Mouse (Mus musculus): ENCODE measurements around the gene Wnt2. TPM values are rescaled to one million over a fixed set of nuclear protein-coding genes. Genes with fewer than 3 reads are reported as not detected.

Gene Wnt2
- polyA plus RNA-seq, 1 experiment from 2014 or later, result 1.7 TPM

- H3K27me3 ChIP-seq, result no peaks in the 10 kb centered on the region
- H3K36me3 ChIP-seq, result no peaks in the 10 kb centered on the region
- no peak overlapping the region for H3K4me2 ChIP-seq
- DNase-seq (no peak), ATAC-seq (ENCODE audit: low read depth) (no peak)
- H3K9ac ChIP-seq, result no peak overlapping the region
- H3K27ac ChIP-seq, result no peak overlapping the region
- H3K9me3 ChIP-seq (replicated peaks), result no peaks in the 10 kb centered on the region
- no peak overlapping the region for H3K4me3 ChIP-seq (replicated peaks)
- 43% methylated on average over 1 of the region's 1 CpGs for WGBS (ENCODE audit: insufficient replicate concordance)
- H3K4me1 ChIP-seq (replicated peaks), result no peaks in the 10 kb centered on the region
These were observed 53.2 kb downstream of the Wnt2 start for GRCm38 (mm10) chr6:17977165-17977564.

GRCm38 (mm10) chr6:17974416-17974815 lies 56.0 kb downstream of the Wnt2 start:
- Histone ChIP-seq H3K4me3 (replicated peaks) (no peak overlapping the region), H3K9me3 (replicated peaks) (no peaks in the 10 kb centered on the region), H3K9ac (no peak overlapping the region), H3K27me3 (no peaks in the 10 kb centered on the region), H3K4me2 (no peak overlapping the region), H3K36me3 (no peaks in the 10 kb centered on the region), H3K4me1 (replicated peaks) (no peaks in the 10 kb centered on the region), H3K27ac (no peak overlapping the region)
- DNase-seq (no peak), ATAC-seq (ENCODE audit: low read depth) (no peak)
- WGBS (ENCODE audit: insufficient replicate concordance), result 79% methylated on average over 3 of the region's 3 CpGs

GRCm38 (mm10) chr6:17971393-17971792 lies 59.0 kb downstream of the Wnt2 start:
- Histone ChIP-seq H3K36me3 (no peaks in the 10 kb centered on the region), H3K9me3 (replicated peaks) (no peaks in the 10 kb centered on the region), H3K27ac (no peak overlapping the region), H3K27me3 (no peaks in the 10 kb centered on the region), H3K4me1 (replicated peaks) (no peaks in the 10 kb centered on the region), H3K9ac (no peak overlapping the region), H3K4me3 (replicated peaks) (no peak overlapping the region), H3K4me2 (no peak overlapping the region)
- DNase-seq, result no peak
- no peak for ATAC-seq (ENCODE audit: low read depth)

- no peak for DNase-seq
- H3K9ac ChIP-seq, result no peak overlapping the region
- H3K4me1 ChIP-seq (replicated peaks), result no peaks in the 10 kb centered on the region
- no peak overlapping the region for H3K4me2 ChIP-seq
- H3K9me3 ChIP-seq (replicated peaks), result no peaks in the 10 kb centered on the region
- ATAC-seq (ENCODE audit: low read depth), result no peak
- WGBS (ENCODE audit: insufficient replicate concordance), result 9% methylated on average over 1 of the region's 1 CpGs
- H3K27me3 ChIP-seq, result no peaks in the 10 kb centered on the region
- no peaks in the 10 kb centered on the region for H3K36me3 ChIP-seq
- H3K4me3 ChIP-seq (replicated peaks), result no peak overlapping the region
- H3K27ac ChIP-seq, result no peak overlapping the region
These were observed 60.6 kb downstream of the Wnt2 start for GRCm38 (mm10) chr6:17969815-17970214.

- ATAC-seq (ENCODE audit: low read depth) (no peak), DNase-seq (no peak)
- 47% methylated on average over 1 of the region's 1 CpGs for WGBS (ENCODE audit: insufficient replicate concordance)
- no peaks in the 10 kb centered on the region for H3K9me3 ChIP-seq (replicated peaks)
- no peak overlapping the region for H3K4me3 ChIP-seq (replicated peaks)
- no peak overlapping the region for H3K27ac ChIP-seq
- no peak overlapping the region for H3K4me2 ChIP-seq
- H3K27me3 ChIP-seq, result no peaks in the 10 kb centered on the region
- H3K36me3 ChIP-seq, result no peaks in the 10 kb centered on the region
- H3K4me1 ChIP-seq (replicated peaks), result no peaks in the 10 kb centered on the region
- no peak overlapping the region for H3K9ac ChIP-seq
These were observed 61.8 kb downstream of the Wnt2 start for GRCm38 (mm10) chr6:17968467-17969144.

- H3K9me3 ChIP-seq (replicated peaks), result no peaks in the 10 kb centered on the region
- DNase-seq (no peak), ATAC-seq (ENCODE audit: low read depth) (no peak)
- no peaks in the 10 kb centered on the region for H3K27me3 ChIP-seq
- no peak overlapping the region for H3K9ac ChIP-seq
- no peak overlapping the region for H3K27ac ChIP-seq
- no peaks in the 10 kb centered on the region for H3K36me3 ChIP-seq
- H3K4me2 ChIP-seq, result no peak overlapping the region
- 69% methylated on average over 3 of the region's 3 CpGs for WGBS (ENCODE audit: insufficient replicate concordance)
- no peaks in the 10 kb centered on the region for H3K4me1 ChIP-seq (replicated peaks)
- H3K4me3 ChIP-seq (replicated peaks), result no peak overlapping the region
These were observed 66.9 kb downstream of the Wnt2 start for GRCm38 (mm10) chr6:17963455-17963854.

- DNase-seq, result no peak
- Histone ChIP-seq H3K4me1 (replicated peaks) (peaks cover 9% of the 10 kb centered on the region), H3K4me3 (replicated peaks) (no peak overlapping the region), H3K4me2 (no peak overlapping the region), H3K36me3 (no peaks in the 10 kb centered on the region), H3K9me3 (replicated peaks) (no peaks in the 10 kb centered on the region), H3K27me3 (no peaks in the 10 kb centered on the region), H3K27ac (no peak overlapping the region), H3K9ac (no peak overlapping the region)
- no peak for ATAC-seq (ENCODE audit: low read depth)
- 70% methylated on average over 8 of the region's 8 CpGs for WGBS (ENCODE audit: insufficient replicate concordance)
These were observed 78.6 kb downstream of the Wnt2 start for GRCm38 (mm10) chr6:17951779-17952178.

- Histone ChIP-seq H3K4me3 (replicated peaks) (no peak overlapping the region), H3K9ac (no peak overlapping the region), H3K36me3 (no peaks in the 10 kb centered on the region), H3K27ac (no peak overlapping the region), H3K4me2 (no peak overlapping the region), H3K9me3 (replicated peaks) (no peaks in the 10 kb centered on the region), H3K4me1 (replicated peaks) (peaks cover 9% of the 10 kb centered on the region), H3K27me3 (no peaks in the 10 kb centered on the region)
- no peak for DNase-seq
- WGBS (ENCODE audit: insufficient replicate concordance), result 63% methylated on average over 5 of the region's 5 CpGs
- ATAC-seq (ENCODE audit: low read depth), result no peak
These were observed 81.3 kb downstream of the Wnt2 start for GRCm38 (mm10) chr6:17949103-17949502.

GRCm38 (mm10) chr6:17947130-17947831 lies 83.1 kb downstream of the Wnt2 start:
- DNase-seq, result no peak
- Histone ChIP-seq H3K27me3 (no peaks in the 10 kb centered on the region), H3K9me3 (replicated peaks) (no peaks in the 10 kb centered on the region), H3K4me1 (replicated peaks) (peaks cover 13% of the 10 kb centered on the region), H3K4me3 (replicated peaks) (no peak overlapping the region), H3K36me3 (no peaks in the 10 kb centered on the region), H3K27ac (no peak overlapping the region), H3K4me2 (no peak overlapping the region), H3K9ac (no peak overlapping the region)
- WGBS (ENCODE audit: insufficient replicate concordance), result 17% methylated on average over 11 of the region's 11 CpGs
- peak; percentile 39; the same call in 1 of the 2 replicates for ATAC-seq (ENCODE audit: low read depth)

- Histone ChIP-seq H3K36me3 (no peaks in the 10 kb centered on the region), H3K9ac (no peak overlapping the region), H3K27me3 (no peaks in the 10 kb centered on the region), H3K4me1 (replicated peaks) (peaks cover 17% of the 10 kb centered on the region), H3K4me2 (no peak overlapping the region), H3K27ac (no peak overlapping the region), H3K4me3 (replicated peaks) (no peak overlapping the region), H3K9me3 (replicated peaks) (no peaks in the 10 kb centered on the region)
- DNase-seq (no peak), ATAC-seq (ENCODE audit: low read depth) (no peak)
- 29% methylated on average over 5 of the region's 5 CpGs for WGBS (ENCODE audit: insufficient replicate concordance)
These were observed 83.9 kb downstream of the Wnt2 start for GRCm38 (mm10) chr6:17946456-17946855.

- Histone ChIP-seq H3K4me3 (replicated peaks) (no peak overlapping the region), H3K27me3 (no peaks in the 10 kb centered on the region), H3K9me3 (replicated peaks) (no peaks in the 10 kb centered on the region), H3K4me1 (replicated peaks) (peaks cover 18% of the 10 kb centered on the region), H3K27ac (no peak overlapping the region), H3K9ac (no peak overlapping the region), H3K36me3 (no peaks in the 10 kb centered on the region), H3K4me2 (no peak overlapping the region)
- ATAC-seq (ENCODE audit: low read depth), result no peak
- 67% methylated on average over 9 of the region's 9 CpGs for WGBS (ENCODE audit: insufficient replicate concordance)
- DNase-seq, result no peak
These were observed 86.3 kb downstream of the Wnt2 start for GRCm38 (mm10) chr6:17943877-17944617.

All from liver, embryonic 13.5 days (tissue).